Mouse (Mus musculus) heart, embryonic 11.5 days (tissue): ENCODE results near the gene Smpd3. TPM values are rescaled to one million over a fixed set of nuclear protein-coding genes. Genes with fewer than 3 reads are reported as not detected.

Experiments used
- ATAC-seq: fragments of 200-750 bp; cut with Nextera tagmentation; replicated peaks from 2 replicates; pipeline ENCODE4 v1.8.0; 2017; ENCODE audit warnings: moderate library complexity; ENCODE audit not compliant: insufficient number of reproducible peaks, low FRiP score, low TSS enrichment
- H3K27ac ChIP-seq: fragments of 300-500 bp; sonication (generic); 2 replicates; pipeline ENCODE4 v1.5.1; 2014; ENCODE audit warnings: mild to moderate bottlenecking, low read depth, low read length
- H3K27me3 ChIP-seq: fragments of 300-500 bp; sonication (generic); 2 replicates; pipeline ENCODE4 v1.6.1; 2014; ENCODE audit warnings: mild to moderate bottlenecking, low read length, mixed read lengths; ENCODE audit not compliant: control insufficient read depth, insufficient read depth
- H3K36me3 ChIP-seq: fragments of 300-500 bp; sonication (generic); 2 replicates; pipeline ENCODE4 v1.6.1; 2014; ENCODE audit warnings: mild to moderate bottlenecking, low read length, moderate library complexity, mixed read lengths; ENCODE audit not compliant: control insufficient read depth, insufficient read depth
- H3K4me1 ChIP-seq: fragments of 300-500 bp; sonication (generic); 2 replicates; pipeline ENCODE4 v1.6.1; 2014; ENCODE audit warnings: low read length; ENCODE audit not compliant: control insufficient read depth, insufficient read depth
- H3K4me2 ChIP-seq: fragments of 300-500 bp; sonication (generic); 2 replicates; pipeline ENCODE4 v1.6.1; 2014; ENCODE audit warnings: mild to moderate bottlenecking, moderate library complexity
- H3K4me3 ChIP-seq: fragments of 300-500 bp; sonication (generic); 2 replicates; pipeline ENCODE4 v1.5.1; 2014; ENCODE audit warnings: low read depth, low read length
- H3K9ac ChIP-seq: fragments of 300-500 bp; sonication (generic); 2 replicates; pipeline ENCODE4 v1.6.1; 2014; ENCODE audit warnings: mild to moderate bottlenecking, low read depth, low read length, moderate library complexity
- H3K9me3 ChIP-seq: fragments of 300-500 bp; sonication (generic); replicated peaks from 2 replicates; pipeline ENCODE4 v1.6.1; 2016; ENCODE audit warnings: low read length; ENCODE audit not compliant: control insufficient read depth
- WGBS: fragments of 180-500 bp; shearing (Covaris S2); extraction: QIAGEN DNeasy Blood & Tissue Kit; methylation state at CpG from one replicate; pipeline ENCODE4 v1.1.7; 2014; ENCODE audit not compliant: insufficient replicate concordance; 5-methylcytosine and 5-hydroxymethylcytosine counted together
- polyA plus RNA-seq: library from polyadenylated mRNA; unstranded; fragments of >200 nt; fragmentation: Nextera tagmentation; extraction: Ambion mirVana; gene quantifications from 2 replicates; pipeline ENCODE4 v1.2.1, GENCODE M21; 2014

The Smpd3 gene
- polyA plus RNA-seq, 1 experiment from 2014 or later: 2.3 TPM

DNA sequence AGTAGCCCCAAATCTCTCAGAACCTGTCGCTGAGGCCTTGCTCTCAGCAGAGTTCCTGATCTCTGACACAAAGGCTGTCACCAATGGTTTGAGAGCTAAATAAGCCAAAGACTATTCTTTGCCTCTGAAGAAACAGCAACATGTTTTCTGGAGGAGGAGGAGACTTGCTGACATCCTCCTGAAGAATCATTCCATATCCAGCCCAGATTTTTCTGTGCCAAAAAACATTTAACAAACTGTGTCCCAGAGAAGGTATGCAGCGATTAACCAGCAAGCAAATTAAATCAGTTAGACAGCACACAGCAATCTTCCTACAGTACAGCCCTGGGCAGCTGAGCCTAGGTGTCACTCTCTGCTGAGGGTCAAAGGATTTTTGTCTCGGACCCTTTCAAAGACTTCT, 64.3 kb downstream of the Smpd3 start:
- H3K4me1 ChIP-seq: peaks cover 30% of the 10 kb centered on the region
- H3K36me3 ChIP-seq: no peaks in the 10 kb centered on the region
- H3K4me2 ChIP-seq: no peak overlapping the region
- H3K9ac ChIP-seq: no peak overlapping the region
- H3K9me3 ChIP-seq: no peaks in the 10 kb centered on the region
- no peaks in the 10 kb centered on the region for H3K27me3 ChIP-seq
- H3K27ac ChIP-seq: no peak overlapping the region
- no peak for ATAC-seq
- 76% methylated on average over 3 of the region's 3 CpGs for WGBS
- no peak overlapping the region for H3K4me3 ChIP-seq

- H3K9ac ChIP-seq: no peak overlapping the region
- H3K4me1 ChIP-seq: peaks cover 30% of the 10 kb centered on the region
- no peaks in the 10 kb centered on the region for H3K36me3 ChIP-seq
- ATAC-seq: no peak; the same call in 1 of the 2 replicates
- no peaks in the 10 kb centered on the region for H3K27me3 ChIP-seq
- H3K9me3 ChIP-seq: no peaks in the 10 kb centered on the region
- H3K4me3 ChIP-seq: no peak overlapping the region
- peak overlapping the region; percentile 16; the same call in 1 of the 2 replicates for H3K4me2 ChIP-seq
- 15% methylated on average over 4 of the region's 4 CpGs for WGBS
- H3K27ac ChIP-seq: peak overlapping the region; percentile 52
Observed at GRCm38 (mm10) chr8:106271378-106271777, 66.4 kb downstream of the Smpd3 start.

GRCm38 (mm10) chr8:106270804-106271203, 67.0 kb downstream of the Smpd3 start:
- no peak overlapping the region for H3K9ac ChIP-seq
- no peaks in the 10 kb centered on the region for H3K36me3 ChIP-seq
- H3K27ac ChIP-seq: peak overlapping the region; percentile 52
- H3K27me3 ChIP-seq: no peaks in the 10 kb centered on the region
- WGBS: 23% methylated on average over 5 of the region's 5 CpGs
- H3K9me3 ChIP-seq: no peaks in the 10 kb centered on the region
- ATAC-seq: no peak
- H3K4me3 ChIP-seq: no peak overlapping the region
- H3K4me2 ChIP-seq: no peak overlapping the region
- H3K4me1 ChIP-seq: peaks cover 30% of the 10 kb centered on the region

DNA sequence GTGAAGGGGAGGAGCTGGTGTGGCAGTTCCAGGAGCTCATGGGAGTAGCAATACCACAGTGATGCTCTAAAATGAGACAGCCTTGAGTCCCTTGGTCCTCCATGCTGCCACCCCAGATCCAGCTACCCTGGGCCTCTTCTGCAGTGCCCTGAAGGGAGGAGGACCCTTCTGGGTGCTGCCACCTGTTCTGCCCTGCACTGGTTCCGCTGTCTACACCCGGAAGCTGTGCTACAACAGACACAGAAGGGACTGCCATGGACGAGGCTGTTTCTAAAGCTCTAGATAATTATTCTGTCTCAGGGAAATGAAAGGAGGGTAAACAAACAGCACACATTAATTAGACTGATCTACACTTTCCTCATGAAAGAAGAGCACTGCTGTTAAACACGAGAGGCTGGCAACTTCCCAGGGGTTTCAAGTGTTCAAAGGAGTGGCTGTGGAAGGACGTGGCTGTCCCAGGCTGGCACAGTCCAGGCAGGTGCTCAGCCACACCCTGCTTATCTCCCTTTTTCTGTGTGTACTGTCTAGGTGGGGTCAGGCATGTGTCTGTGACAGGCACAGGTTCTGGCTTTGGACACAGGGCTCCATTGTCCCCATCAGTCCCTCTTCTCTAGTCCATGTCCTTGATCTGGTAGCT, 69.0 kb downstream of the Smpd3 start:
- Histone ChIP-seq H3K36me3 (no peaks in the 10 kb centered on the region), H3K4me3 (no peak overlapping the region), H3K27me3 (no peaks in the 10 kb centered on the region), H3K9ac (no peak overlapping the region), H3K4me1 (peaks cover 30% of the 10 kb centered on the region), H3K27ac (no peak overlapping the region), H3K4me2 (no peak overlapping the region), H3K9me3 (no peaks in the 10 kb centered on the region)
- 64% methylated on average over 5 of the region's 5 CpGs for WGBS
- ATAC-seq: no peak

GRCm38 (mm10) chr8:106265398-106265797, 72.4 kb downstream of the Smpd3 start:
- no peak for ATAC-seq
- H3K4me2 ChIP-seq: no peak overlapping the region
- 87% methylated on average over 17 of the region's 17 CpGs for WGBS

DNA sequence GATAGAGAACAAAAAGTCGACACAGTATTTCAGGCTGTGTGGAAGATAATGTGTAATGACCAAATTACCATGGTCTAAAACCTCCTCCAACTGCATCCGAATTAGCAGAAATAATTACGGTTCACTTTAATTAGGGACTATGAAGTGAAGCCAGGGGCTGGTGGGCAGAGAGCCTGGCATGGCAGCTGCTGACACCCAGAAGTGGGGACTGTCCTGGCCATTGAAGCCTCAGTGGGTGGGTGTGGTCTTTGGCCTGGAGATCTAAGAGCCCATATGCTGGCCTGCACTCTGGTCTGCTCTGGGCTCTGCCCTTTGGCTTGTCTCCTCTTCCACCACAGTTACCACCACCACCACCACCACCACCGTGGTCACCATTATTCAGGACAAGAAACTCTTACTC, 73.9 kb downstream of the Smpd3 start:
- no peak overlapping the region for H3K4me2 ChIP-seq
- no peaks in the 10 kb centered on the region for H3K36me3 ChIP-seq
- 86% methylated on average over 4 of the region's 4 CpGs for WGBS
- no peak for ATAC-seq
- no peak overlapping the region for H3K4me3 ChIP-seq
- H3K27me3 ChIP-seq: no peaks in the 10 kb centered on the region
- H3K27ac ChIP-seq: no peak overlapping the region
- peaks cover 15% of the 10 kb centered on the region for H3K4me1 ChIP-seq
- no peaks in the 10 kb centered on the region for H3K9me3 ChIP-seq
- no peak overlapping the region for H3K9ac ChIP-seq

More at GRCm38 (mm10) chr8:106265398-106265797, 72.4 kb downstream of the Smpd3 start:
- peaks cover 22% of the 10 kb centered on the region for H3K4me1 ChIP-seq
- no peaks in the 10 kb centered on the region for H3K9me3 ChIP-seq
- no peak overlapping the region for H3K9ac ChIP-seq
- H3K4me3 ChIP-seq: no peak overlapping the region
- H3K27me3 ChIP-seq: no peaks in the 10 kb centered on the region
- no peak overlapping the region for H3K27ac ChIP-seq
- no peaks in the 10 kb centered on the region for H3K36me3 ChIP-seq

DNA sequence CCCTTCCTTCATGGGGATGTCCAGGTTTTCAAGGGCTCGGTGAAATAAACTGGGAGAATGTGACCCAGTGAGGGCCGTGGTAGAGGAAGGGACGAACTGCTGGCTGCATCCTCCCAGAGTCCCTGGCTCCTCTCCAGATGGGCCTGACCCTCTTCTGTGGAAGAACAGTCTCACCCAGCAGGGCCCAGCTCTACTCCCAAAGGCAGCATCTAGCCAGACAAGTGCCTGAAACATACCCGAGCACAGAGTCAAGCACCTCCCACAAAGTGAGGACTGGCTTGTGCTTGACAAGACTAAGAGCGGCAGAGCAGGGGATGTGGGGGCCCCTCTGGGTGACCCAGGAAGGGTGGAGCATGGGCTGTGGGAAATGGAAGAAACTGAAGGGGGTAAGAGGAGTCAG, 75.4 kb downstream of the Smpd3 start:
- Histone ChIP-seq H3K4me3 (no peak overlapping the region), H3K27ac (peak overlapping the region; percentile 50), H3K9me3 (no peaks in the 10 kb centered on the region), H3K36me3 (no peaks in the 10 kb centered on the region), H3K4me1 (peaks cover 16% of the 10 kb centered on the region), H3K27me3 (no peaks in the 10 kb centered on the region), H3K9ac (no peak overlapping the region), H3K4me2 (no peak overlapping the region)
- ATAC-seq: no peak
- WGBS: 50% methylated on average over 5 of the region's 5 CpGs

- no peaks in the 10 kb centered on the region for H3K36me3 ChIP-seq
- 84% methylated on average over 4 of the region's 4 CpGs for WGBS
- H3K9ac ChIP-seq: no peak overlapping the region
- no peaks in the 10 kb centered on the region for H3K9me3 ChIP-seq
- no peak overlapping the region for H3K27ac ChIP-seq
- no peaks in the 10 kb centered on the region for H3K27me3 ChIP-seq
- H3K4me2 ChIP-seq: no peak overlapping the region
- no peak overlapping the region for H3K4me3 ChIP-seq
- H3K4me1 ChIP-seq: peaks cover 23% of the 10 kb centered on the region
- ATAC-seq: no peak
Observed at GRCm38 (mm10) chr8:106260894-106261293, 76.9 kb downstream of the Smpd3 start.

DNA sequence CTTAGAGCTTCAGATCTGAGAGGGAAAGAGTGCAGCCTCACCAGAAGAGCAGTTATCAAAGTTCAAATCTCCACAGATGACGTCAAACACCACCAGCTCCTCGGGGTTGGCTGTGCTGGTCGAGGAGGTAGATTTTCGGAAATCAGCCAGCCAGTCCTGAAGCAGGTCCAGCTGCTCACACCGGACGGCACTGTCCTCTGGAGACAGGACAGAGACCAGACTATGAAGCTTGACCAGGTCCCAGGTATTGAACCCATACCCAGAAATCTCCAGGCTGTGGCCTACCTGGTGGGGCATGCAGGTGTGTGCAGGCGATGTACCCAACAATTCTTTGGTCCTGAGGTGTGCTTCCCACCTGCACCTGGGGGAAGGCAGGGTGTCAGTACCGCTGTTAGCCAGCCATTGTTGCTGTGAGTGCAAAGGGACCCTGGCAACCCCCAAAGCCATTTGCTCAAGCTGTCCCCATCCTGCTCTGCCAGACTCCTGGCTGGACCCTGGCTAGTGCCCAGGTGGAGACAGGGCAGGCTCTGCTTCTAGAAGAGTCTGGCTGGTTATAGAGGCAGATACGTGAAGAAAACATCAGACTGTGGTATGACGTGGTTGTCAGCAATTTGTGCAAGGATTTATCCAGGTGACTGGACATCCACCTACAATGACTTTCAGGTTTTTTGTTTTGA, 78.1 kb downstream of the Smpd3 start:
- H3K4me3 ChIP-seq: no peak overlapping the region
- H3K27me3 ChIP-seq: no peaks in the 10 kb centered on the region
- no peaks in the 10 kb centered on the region for H3K36me3 ChIP-seq
- H3K4me2 ChIP-seq: no peak overlapping the region
- no peak for ATAC-seq
- peaks cover 23% of the 10 kb centered on the region for H3K4me1 ChIP-seq
- H3K9ac ChIP-seq: no peak overlapping the region
- 85% methylated on average over 10 of the region's 10 CpGs for WGBS
- no peaks in the 10 kb centered on the region for H3K9me3 ChIP-seq
- H3K27ac ChIP-seq: no peak overlapping the region
